Mouse (Mus musculus): ENCODE data around the gene Ifi214. TPM values are rescaled to one million over a fixed set of nuclear protein-coding genes. Genes with fewer than 3 reads are reported as not detected.

The Ifi214 gene
- polyA plus RNA-seq, 1 experiment = 4.9 TPM

Other genes with a start within 250 kb of the Ifi214 start
- 25.2 and 25.7 TPM in 2 replicates for gene Ackr1, start 202.2 kb downstream of the Ifi214 start, polyA plus RNA-seq (2011; ENCODE audit: insufficient read depth, insufficient read length, low replicate concordance, missing spikeins)
- 13.1 and 29.2 TPM in 2 replicates for gene Aim2, start 185.1 kb downstream of the Ifi214 start, polyA plus RNA-seq (2011; ENCODE audit: insufficient read depth, insufficient read length, low replicate concordance, missing spikeins)
- gene Cadm3, start 168.3 kb downstream of the Ifi214 start, polyA plus RNA-seq (2011; ENCODE audit: insufficient read depth, insufficient read length, low replicate concordance, missing spikeins) = 1.7 TPM in 1 of 2 replicates, not detected in the other
- gene Ifi206, start 44.9 kb downstream of the Ifi214 start, polyA plus RNA-seq (2011; ENCODE audit: insufficient read depth, insufficient read length, low replicate concordance, missing spikeins) = 0.84 and 3.1 TPM in 2 replicates
- gene Ifi213, start 63.3 kb upstream of the Ifi214 start, polyA plus RNA-seq (2011; ENCODE audit: insufficient read depth, insufficient read length, low replicate concordance, missing spikeins) = 5.8 and 10.6 TPM in 2 replicates
- 14.9 and 27.3 TPM in 2 replicates for gene Ifi209, start 95.0 kb upstream of the Ifi214 start, polyA plus RNA-seq (2011; ENCODE audit: insufficient read depth, insufficient read length, low replicate concordance, missing spikeins)
- gene Ifi208, start 137.7 kb upstream of the Ifi214 start, polyA plus RNA-seq (2011; ENCODE audit: insufficient read depth, insufficient read length, low replicate concordance, missing spikeins) = 0.72 TPM in 1 of 2 replicates, not detected in the other
- 4.1 and 11.9 TPM in 2 replicates for gene Ifi207, start 205.8 kb upstream of the Ifi214 start, polyA plus RNA-seq (2011; ENCODE audit: insufficient read depth, insufficient read length, low replicate concordance, missing spikeins)
- 9.6 and 21.3 TPM in 2 replicates for gene Ifi204, start 231.0 kb upstream of the Ifi214 start, polyA plus RNA-seq (2011; ENCODE audit: insufficient read depth, insufficient read length, low replicate concordance, missing spikeins)